11 mouse cellular contexts compared by ENCODE assay signal in the genomic region with DNA sequence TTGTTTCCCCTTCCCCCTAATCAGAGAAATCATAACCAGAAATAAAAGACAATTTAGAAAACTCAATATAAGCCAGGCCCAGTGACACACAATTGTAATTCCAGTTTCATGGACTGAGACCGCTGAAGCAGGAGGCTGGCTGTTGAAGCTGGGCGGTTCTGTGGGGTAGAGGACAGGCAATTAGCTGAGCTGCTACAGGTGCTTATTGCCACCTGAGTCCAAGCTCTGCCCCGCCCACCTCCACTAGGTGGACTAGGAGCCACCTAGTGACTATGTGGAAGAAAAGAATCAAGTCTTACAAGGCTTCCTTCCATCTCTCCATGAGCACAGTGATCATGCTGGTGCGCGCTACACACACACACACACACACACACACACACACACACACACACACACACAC. TPM values are rescaled to one million over a fixed set of nuclear protein-coding genes. Genes with fewer than 3 reads are reported as not detected.
DNase-seq lines count a peak whose midpoint lies in the region; ATAC-seq and TF ChIP-seq lines count a peak whose summit lies in the region.
"Had no signal": no experiment of that assay in that cellular context is flagged by ENCODE, and none has a peak within 500 bp of the region (broad histone marks: within the 10 kb centered on the region; RNA-seq: fewer than 3 reads in every experiment).

No protein-coding gene starts in this region.

- peak; percentile 40 for DNase-seq in CD4-positive, CD25-positive, alpha-beta regulatory T cell, adult 2 months (ENCODE audit: low read depth, low spot score)
- DNase-seq in kidney, adult 11 months: no peak
- DNase-seq in brain, embryonic 14.5 days (ENCODE audit: low read depth): no peak
- no peak for DNase-seq in limb, embryonic 14.5 days (ENCODE audit: low spot score)
- no peak for DNase-seq in retina, postnatal 1 day
- no peak for DNase-seq in testis, postnatal 10 days (ENCODE audit: low spot score)

- no peaks in the 10 kb centered on the region for H3K9me3 ChIP-seq in kidney, embryonic 14.5 days (ENCODE audit: control insufficient read depth, low read length)
- H3K9me3 ChIP-seq in limb, embryonic 14.5 days (ENCODE audit: control insufficient read depth, low read length): no peaks in the 10 kb centered on the region
- H3K9me3 ChIP-seq: forebrain, embryonic 13.5 days; hindbrain, embryonic 13.5 days had no signal

- no peaks in the 10 kb centered on the region; the same call in 1 of the 2 replicates for H3K27me3 ChIP-seq in kidney, embryonic 14.5 days (ENCODE audit: control insufficient read depth, insufficient read depth, low read length)
- H3K27me3 ChIP-seq in limb, embryonic 14.5 days (ENCODE audit: control insufficient read depth, insufficient read depth, low read length): no peaks in the 10 kb centered on the region

- no peak overlapping the region for H3K9ac ChIP-seq in kidney, embryonic 14.5 days (ENCODE audit: low read depth, low read length)
- no peak overlapping the region for H3K9ac ChIP-seq in limb, embryonic 14.5 days (ENCODE audit: low read depth, low read length, severe bottlenecking)

- H3K36me3 ChIP-seq in kidney, embryonic 14.5 days (ENCODE audit: control insufficient read depth, insufficient read depth, low read length): no peaks in the 10 kb centered on the region
- no peaks in the 10 kb centered on the region for H3K36me3 ChIP-seq in limb, embryonic 14.5 days (ENCODE audit: control insufficient read depth, insufficient read depth, low read length)
- H3K36me3 ChIP-seq: hindbrain, embryonic 13.5 days had no signal

- TF ChIP-seq CTCF in brain, embryonic 14.5 days (IDR thresholded peaks at IDR 0.05; ENCODE audit: borderline replicate concordance, extremely low read depth, insufficient read depth, insufficient read length): peak; percentile 2; the same call in 1 of the 2 replicates

- H3K4me1 ChIP-seq in kidney, embryonic 14.5 days (ENCODE audit: control insufficient read depth, insufficient read depth, low read length): peaks cover 12% of the 10 kb centered on the region
- H3K4me1 ChIP-seq in limb, embryonic 14.5 days (ENCODE audit: control insufficient read depth, insufficient read depth, low read length): peaks cover 14% of the 10 kb centered on the region

- WGBS in kidney, embryonic 14.5 days: 42% methylated on average over 5 of the region's 5 CpGs
- WGBS in limb, embryonic 14.5 days: 10% methylated on average over 3 of the region's 5 CpGs

- H3K4me3 ChIP-seq in kidney, embryonic 14.5 days (ENCODE audit: low read length): no peak overlapping the region; the same call in 1 of the 2 replicates
- no peak overlapping the region for H3K4me3 ChIP-seq in limb, embryonic 14.5 days (replicated peaks; ENCODE audit: low read length)
- H3K4me3 ChIP-seq: forebrain, embryonic 13.5 days; myocyte had no signal

- H3K27ac ChIP-seq in kidney, embryonic 14.5 days (ENCODE audit: low read depth, low read length): no peak overlapping the region
- no peak overlapping the region for H3K27ac ChIP-seq in limb, embryonic 14.5 days (replicated peaks; ENCODE audit: low read depth, low read length)
- H3K27ac ChIP-seq: forebrain, embryonic 13.5 days had no signal

- peak overlapping the region; percentile 56 for H3K4me2 ChIP-seq in kidney, embryonic 14.5 days (replicated peaks; ENCODE audit: low read depth, low read length)
- H3K4me2 ChIP-seq in limb, embryonic 14.5 days (replicated peaks; ENCODE audit: low read depth, low read length, severe bottlenecking): peak overlapping the region; percentile 57

- no peak for ATAC-seq in CD4-positive, CD25-positive, alpha-beta regulatory T cell, adult 4 months
- ATAC-seq in kidney, embryonic 14.5 days (ENCODE audit: low FRiP score, low TSS enrichment): no peak
- no peak for ATAC-seq in limb, embryonic 14.5 days (ENCODE audit: low FRiP score, low read depth)
- ATAC-seq: forebrain, embryonic 13.5 days had no signal

- TF ChIP-seq POLR2A in brain, embryonic 14.5 days (IDR thresholded peaks at IDR 0.05; ENCODE audit: borderline replicate concordance, extremely low read depth, insufficient read depth, insufficient read length, poor library complexity, severe bottlenecking): no peak
- no peak for TF ChIP-seq POLR2A in limb, embryonic 14.5 days (IDR thresholded peaks at IDR 0.05; ENCODE audit: borderline replicate concordance, extremely low read depth, insufficient read depth, insufficient read length)

RNA-seq across cellular contexts. Expression of a gene that starts 56.0 kb away (rescaled TPM):
- 1 to 10 TPM in 1 of 2 experiments, under 1 TPM in 1; 0.65 to 9.4 TPM for polyA plus RNA-seq in CD4-positive, CD25-positive, alpha-beta regulatory T cell, adult 4 months (2017; shearing (Covaris generic))
- polyA plus RNA-seq in kidney, embryonic 14.5 days (2014; fragmentation: Nextera tagmentation; extraction: Ambion mirVana): 9.5 and 9.6 TPM in 2 replicates
- polyA plus RNA-seq in brain, embryonic 14.5 days (2012; rRNA removed): 6.1 and 6.4 TPM in 2 replicates
- polyA plus RNA-seq in limb, embryonic 14.5 days (2012; rRNA removed): 9.4 and 10.8 TPM in 2 replicates
- polyA plus RNA-seq in limb, embryonic 14.5 days (2014; fragmentation: Nextera tagmentation; extraction: Ambion mirVana): 6.2 and 8.4 TPM in 2 replicates
